Mouse (Mus musculus): ENCODE data around the gene Ctsh. TPM values are rescaled to one million over a fixed set of nuclear protein-coding genes. Genes with fewer than 3 reads are reported as not detected.

Gene Ctsh
- polyA plus RNA-seq, 1 experiment from 2014 or later: 12.4 TPM

DNA sequence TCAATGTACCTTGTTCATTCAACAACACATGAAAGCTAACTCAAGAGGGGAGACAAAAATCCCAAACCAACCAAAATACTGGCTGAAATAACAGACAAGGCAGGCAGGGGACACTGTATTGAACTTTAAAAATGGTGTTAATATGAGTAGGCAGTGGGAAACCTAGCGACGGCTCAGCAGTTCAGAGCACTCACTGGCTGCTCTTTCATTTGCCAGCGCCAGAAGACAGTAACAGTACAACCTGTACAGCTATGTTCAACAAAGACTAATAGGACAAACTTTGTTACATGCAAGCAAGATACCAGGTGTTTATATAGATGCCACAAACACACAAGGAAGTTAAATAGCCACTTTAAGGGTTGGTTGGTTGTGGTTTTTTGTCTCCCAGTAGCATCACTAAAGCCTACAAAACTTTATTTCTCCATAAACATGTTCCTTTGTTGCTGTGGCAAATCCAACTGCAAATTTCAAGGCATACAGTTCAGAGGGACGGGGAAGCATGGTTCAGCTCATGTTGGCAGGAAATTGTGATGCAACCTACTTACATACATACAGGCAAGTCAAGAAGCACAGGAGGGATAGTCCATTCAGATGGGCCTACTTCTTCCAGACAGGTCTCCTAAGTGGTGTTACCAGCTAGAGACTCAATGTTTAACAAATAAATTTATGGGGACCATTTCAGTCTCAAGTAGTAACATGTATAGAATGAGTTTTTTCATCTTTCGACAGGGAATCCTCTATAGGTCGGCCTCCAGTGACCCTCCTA is 35.6 kb downstream of the Ctsh start:
- H3K36me3 ChIP-seq: peaks cover 77% of the 10 kb centered on the region
- WGBS: 93% methylated on average over 6 of the region's 6 CpGs

DNA sequence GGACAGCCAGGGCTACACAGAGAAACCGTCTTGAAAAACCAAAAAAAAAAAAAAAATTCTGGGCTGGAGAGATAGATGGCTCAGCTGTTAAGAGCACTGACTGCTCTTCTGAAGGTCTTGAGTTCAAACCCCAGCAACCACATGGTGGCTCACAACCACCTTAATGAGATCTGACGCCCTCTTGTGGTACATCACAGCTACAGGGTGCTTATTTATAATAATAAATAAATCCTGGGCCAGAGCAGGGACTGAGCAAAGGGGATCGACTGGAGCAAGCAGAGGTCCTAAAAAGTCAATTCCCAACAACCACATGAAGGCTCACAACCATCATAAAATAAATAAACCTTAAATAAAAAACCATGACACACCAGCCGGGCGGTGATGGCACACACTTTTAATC is 45.0 kb downstream of the Ctsh start:
- H3K27me3 ChIP-seq (ENCODE audit: insufficient read depth, poor library complexity, severe bottlenecking): no peaks in the 10 kb centered on the region
- no peak for DNase-seq (ENCODE audit: low spot score)
- no peak overlapping the region for H3K4me3 ChIP-seq
- H3K36me3 ChIP-seq: peaks cover 100% of the 10 kb centered on the region
- no peaks in the 10 kb centered on the region for H3K4me1 ChIP-seq (replicated peaks)
- no peak overlapping the region for H3K27ac ChIP-seq
- no peaks in the 10 kb centered on the region for H3K9me3 ChIP-seq
- WGBS: 90% methylated on average over 5 of the region's 5 CpGs

More for the DNA sequence above, 35.6 kb downstream of the Ctsh start:
- DNase-seq (ENCODE audit: low spot score): no peak
- Histone ChIP-seq H3K27me3 (ENCODE audit: insufficient read depth, poor library complexity, severe bottlenecking) (no peaks in the 10 kb centered on the region), H3K4me1 (replicated peaks) (no peaks in the 10 kb centered on the region), H3K9me3 (peaks cover 3% of the 10 kb centered on the region; the same call in 1 of the 2 replicates), H3K27ac (no peak overlapping the region), H3K4me3 (no peak overlapping the region)

DNA sequence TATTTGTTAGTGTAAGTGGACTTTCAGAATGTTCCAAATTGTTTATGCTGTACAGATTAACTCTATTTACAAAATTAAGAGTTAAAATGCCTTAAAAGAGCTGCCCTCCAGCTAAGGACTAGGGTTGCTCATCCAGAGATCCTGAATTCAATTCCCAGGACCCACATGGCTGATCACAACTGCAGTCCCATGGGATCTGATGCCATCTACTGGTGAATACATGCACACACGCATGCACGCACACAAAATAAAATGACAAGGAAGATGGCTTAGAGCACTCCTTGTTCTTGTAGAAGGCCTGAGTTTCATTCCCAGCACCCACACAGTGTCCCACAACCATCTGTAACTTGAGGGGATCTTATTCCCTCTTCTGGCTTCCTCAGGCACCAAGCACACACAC is 46.8 kb downstream of the Ctsh start:
- H3K36me3 ChIP-seq: peaks cover 100% of the 10 kb centered on the region
- H3K4me3 ChIP-seq: no peak overlapping the region
- no peaks in the 10 kb centered on the region for H3K27me3 ChIP-seq (ENCODE audit: insufficient read depth, poor library complexity, severe bottlenecking)
- H3K9me3 ChIP-seq: no peaks in the 10 kb centered on the region
- WGBS: 72% methylated on average over 2 of the region's 2 CpGs
- H3K4me1 ChIP-seq (replicated peaks): no peaks in the 10 kb centered on the region
- peak; percentile 25 for DNase-seq (ENCODE audit: low spot score)
- no peak overlapping the region for H3K27ac ChIP-seq

DNA sequence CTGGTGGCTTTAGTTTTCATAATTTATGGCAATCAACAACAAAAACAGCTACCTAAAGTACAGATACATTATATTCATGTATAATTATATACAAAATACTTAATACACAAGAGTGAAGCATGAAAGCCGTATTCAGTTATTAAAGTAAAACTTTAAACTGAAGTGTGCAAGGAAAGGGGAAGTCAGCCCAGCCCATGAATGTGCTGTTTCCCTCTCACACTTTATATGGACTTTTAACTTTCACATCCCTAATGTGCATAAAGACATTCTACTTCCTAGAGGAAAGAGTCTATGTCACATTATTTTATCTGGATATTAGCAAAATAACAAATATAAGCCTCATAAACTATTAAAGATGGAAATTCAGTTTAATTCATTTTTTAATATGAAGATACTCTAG is 51.5 kb downstream of the Ctsh start:
- H3K27me3 ChIP-seq (ENCODE audit: insufficient read depth, poor library complexity, severe bottlenecking): no peaks in the 10 kb centered on the region
- H3K9me3 ChIP-seq: no peaks in the 10 kb centered on the region
- no peak for DNase-seq (ENCODE audit: low spot score)
- H3K36me3 ChIP-seq: peaks cover 93% of the 10 kb centered on the region
- WGBS: 96% methylated on average over 1 of the region's 1 CpGs
- H3K4me3 ChIP-seq: no peak overlapping the region
- H3K4me1 ChIP-seq (replicated peaks): no peaks in the 10 kb centered on the region
- H3K27ac ChIP-seq: no peak overlapping the region

DNA sequence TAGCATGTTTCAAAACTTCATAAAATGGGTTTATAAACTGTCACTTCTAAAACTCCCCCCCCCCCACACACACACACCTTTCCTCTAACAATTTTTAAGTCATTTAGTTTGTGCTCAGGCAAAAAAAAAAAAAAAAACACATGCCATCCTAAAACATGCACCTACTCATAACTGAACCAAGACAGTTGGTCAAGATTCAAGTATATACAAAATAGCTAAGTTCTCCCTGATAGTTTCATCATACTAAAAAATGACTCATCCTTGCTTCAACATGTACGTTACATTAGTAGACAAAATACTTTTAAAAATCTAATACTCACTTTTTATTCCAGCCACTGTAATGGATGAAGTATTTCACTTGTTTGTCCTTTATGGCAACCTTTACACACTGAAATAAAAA is 53.0 kb downstream of the Ctsh start:
- Histone ChIP-seq H3K4me3 (no peak overlapping the region), H3K36me3 (peaks cover 79% of the 10 kb centered on the region), H3K27me3 (ENCODE audit: insufficient read depth, poor library complexity, severe bottlenecking) (no peaks in the 10 kb centered on the region), H3K27ac (no peak overlapping the region), H3K9me3 (no peaks in the 10 kb centered on the region), H3K4me1 (replicated peaks) (peaks cover 2% of the 10 kb centered on the region; the same call in 1 of the 2 replicates)
- WGBS: 98% methylated on average over 1 of the region's 1 CpGs
- no peak for DNase-seq (ENCODE audit: low spot score)

DNA sequence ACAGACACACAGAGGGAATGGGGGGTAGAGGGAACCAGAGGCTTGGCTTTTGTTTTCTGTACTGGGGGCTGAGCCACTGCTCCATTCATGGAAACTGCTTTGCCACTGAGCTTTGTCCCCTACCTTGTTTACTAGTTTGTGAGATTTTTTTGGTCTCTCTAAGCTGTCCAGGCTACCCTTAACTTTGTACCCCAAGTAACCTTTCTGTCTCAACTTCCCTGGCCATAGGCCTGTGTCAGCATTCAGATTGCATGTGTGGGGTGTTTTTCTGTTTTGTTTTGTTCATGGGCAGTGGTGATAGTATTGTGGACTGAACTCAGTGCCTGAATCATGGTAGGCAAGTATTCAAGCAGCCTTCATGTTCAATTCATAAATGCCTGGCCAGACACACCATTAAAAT is 54.3 kb downstream of the Ctsh start:
- Histone ChIP-seq H3K9me3 (no peaks in the 10 kb centered on the region), H3K36me3 (peaks cover 65% of the 10 kb centered on the region), H3K27me3 (ENCODE audit: insufficient read depth, poor library complexity, severe bottlenecking) (no peaks in the 10 kb centered on the region), H3K4me1 (replicated peaks) (peaks cover 14% of the 10 kb centered on the region), H3K27ac (no peak overlapping the region), H3K4me3 (no peak overlapping the region)
- no peak for DNase-seq (ENCODE audit: low spot score)

DNA sequence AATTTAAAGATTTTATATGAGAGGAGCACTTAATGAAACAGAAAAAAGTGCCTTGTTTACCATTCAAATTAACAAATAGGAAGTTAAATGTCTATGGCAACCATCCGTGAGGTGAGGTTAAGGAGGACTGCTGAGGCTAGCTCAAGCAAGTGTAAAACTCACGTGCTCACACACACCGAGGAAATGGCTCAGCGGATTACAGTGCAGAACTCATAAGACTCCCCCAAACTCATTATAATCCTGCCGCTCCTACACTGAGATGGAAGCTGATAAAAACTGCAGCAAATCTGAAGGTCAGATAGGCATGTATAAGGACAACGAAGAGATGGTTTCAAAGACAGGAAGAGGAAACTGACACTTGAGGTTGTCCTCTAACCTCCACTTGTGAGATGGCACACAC is 55.4 kb downstream of the Ctsh start:
- no peaks in the 10 kb centered on the region for H3K27me3 ChIP-seq (ENCODE audit: insufficient read depth, poor library complexity, severe bottlenecking)
- H3K36me3 ChIP-seq: peaks cover 54% of the 10 kb centered on the region
- no peaks in the 10 kb centered on the region for H3K9me3 ChIP-seq
- H3K4me1 ChIP-seq (replicated peaks): peaks cover 14% of the 10 kb centered on the region
- WGBS: 90% methylated on average over 6 of the region's 6 CpGs
- DNase-seq (ENCODE audit: low spot score): no peak
- H3K4me3 ChIP-seq: no peak overlapping the region
- H3K27ac ChIP-seq: no peak overlapping the region

DNA sequence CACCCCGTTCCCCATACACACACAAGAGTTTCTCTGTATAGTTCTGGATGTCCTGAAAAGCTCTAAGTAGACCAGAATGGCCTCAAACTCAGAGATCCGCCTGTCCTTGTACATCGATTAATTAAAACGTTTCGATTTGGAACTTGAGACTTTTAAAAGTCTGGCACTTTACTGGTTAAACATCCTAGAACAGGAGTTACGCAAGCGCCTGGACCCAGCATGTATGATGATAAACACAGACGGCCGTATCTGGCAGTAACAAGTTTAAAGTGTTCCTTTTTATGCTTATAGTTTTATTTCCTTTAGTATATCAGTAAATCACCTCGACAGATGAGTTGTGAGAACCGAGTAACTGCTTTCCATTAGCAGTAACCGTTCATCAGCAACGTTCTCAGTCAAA is 59.2 kb downstream of the Ctsh start:
- H3K27me3 ChIP-seq (ENCODE audit: insufficient read depth, poor library complexity, severe bottlenecking): no peaks in the 10 kb centered on the region
- 4% methylated on average over 13 of the region's 13 CpGs for WGBS
- H3K27ac ChIP-seq: peak overlapping the region; percentile 100

DNA sequence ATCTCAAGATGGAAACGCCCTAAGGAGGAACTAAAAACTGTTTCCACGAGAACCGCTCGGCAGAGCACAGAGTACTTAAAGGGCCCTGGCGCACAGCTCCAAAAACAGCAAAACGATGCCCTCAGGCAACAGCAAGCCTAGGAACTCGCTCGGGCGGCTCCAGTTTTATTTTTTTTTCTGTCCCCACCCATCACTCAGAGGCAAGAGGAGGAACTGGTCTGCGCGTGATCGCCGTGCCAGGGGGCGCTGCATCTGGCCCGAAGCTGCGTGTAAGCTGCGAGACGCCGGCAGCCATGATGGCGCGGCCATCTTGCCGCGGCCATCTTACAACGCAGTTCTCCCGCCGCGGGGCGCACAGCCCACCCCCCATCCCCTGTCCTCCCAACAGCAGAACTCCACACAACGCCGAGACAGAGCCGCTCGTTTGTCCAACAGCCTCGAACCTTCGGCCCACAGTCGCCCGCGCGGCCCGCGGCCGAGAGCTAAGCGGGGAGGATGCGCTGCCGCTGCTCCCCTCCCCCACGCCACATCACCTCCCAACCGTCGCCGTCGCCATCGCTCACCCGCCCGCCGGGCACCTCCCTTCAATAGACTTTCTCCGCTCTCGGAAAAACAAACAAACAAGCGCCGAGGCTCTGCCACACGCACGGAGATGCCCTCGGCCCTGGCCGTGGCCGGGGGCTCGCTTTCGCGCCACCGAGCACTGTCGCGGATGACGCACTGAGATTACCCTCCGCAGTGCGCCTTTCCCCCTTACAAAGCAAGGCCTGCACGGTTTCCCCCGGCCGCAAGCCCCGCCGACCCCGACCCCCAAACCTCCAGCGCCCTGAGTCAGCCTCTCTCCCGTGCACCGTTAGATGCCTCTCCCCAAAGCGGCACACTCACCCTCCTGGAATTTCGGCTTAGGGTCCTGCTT is 60.0 kb downstream of the Ctsh start:
- Histone ChIP-seq H3K27me3 (ENCODE audit: insufficient read depth, poor library complexity, severe bottlenecking) (no peaks in the 10 kb centered on the region), H3K36me3 (peaks cover 9% of the 10 kb centered on the region), H3K4me1 (replicated peaks) (peaks cover 20% of the 10 kb centered on the region), H3K4me3 (peak overlapping the region; percentile 96), H3K9me3 (no peaks in the 10 kb centered on the region), H3K27ac (peak overlapping the region; percentile 100)
- under 1% methylated on average over 82 of the region's 82 CpGs for WGBS
- peak; percentile 89 for DNase-seq (ENCODE audit: low spot score)

More for the DNA sequence above, 59.2 kb downstream of the Ctsh start:
- Histone ChIP-seq H3K36me3 (peaks cover 16% of the 10 kb centered on the region), H3K9me3 (no peaks in the 10 kb centered on the region), H3K4me3 (peak overlapping the region; percentile 96), H3K4me1 (replicated peaks) (peaks cover 20% of the 10 kb centered on the region)
- no peak for DNase-seq (ENCODE audit: low spot score)

DNA sequence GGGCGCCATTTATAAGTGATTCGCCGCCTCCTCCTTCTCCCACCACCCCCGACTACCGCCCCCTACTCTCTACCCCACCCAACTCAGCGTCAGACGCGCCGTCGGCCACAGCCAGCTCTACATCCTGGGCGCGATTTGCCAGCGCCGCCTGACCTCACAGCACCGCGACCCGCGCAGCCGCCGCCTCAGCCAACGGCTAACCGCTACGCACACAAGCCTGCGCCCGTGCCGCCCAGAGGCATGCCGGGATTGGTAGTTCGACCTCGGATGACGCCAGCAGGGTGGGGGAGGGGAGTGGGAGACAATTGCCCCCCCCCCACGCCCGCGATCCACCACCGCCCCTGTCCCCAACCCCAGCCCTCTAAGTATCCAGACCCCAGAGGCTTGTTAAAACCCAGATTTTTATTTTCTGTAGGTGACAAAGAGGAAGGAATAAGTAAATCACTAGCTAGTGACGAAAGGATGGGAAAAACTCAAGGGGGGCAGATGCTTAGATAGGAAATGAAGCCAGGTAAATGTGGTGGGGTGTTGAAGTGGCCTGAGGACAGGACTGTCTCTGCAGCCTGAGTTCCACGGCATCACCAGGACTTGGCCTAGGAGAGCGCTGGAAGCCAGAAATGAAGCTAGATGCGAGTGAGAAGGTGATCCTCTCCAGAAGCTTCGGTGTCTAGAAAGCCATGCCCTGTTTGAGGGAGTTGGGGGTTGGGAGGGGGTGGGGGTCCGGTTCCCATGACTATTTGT is 60.8 kb downstream of the Ctsh start, which contains the start of gene Morf4l1:
Gene Morf4l1 (minus strand): TSS at position 208 of the 741 bp plus-strand sequence.
- peak; percentile 98 for DNase-seq (ENCODE audit: low spot score)
- H3K27me3 ChIP-seq (ENCODE audit: insufficient read depth, poor library complexity, severe bottlenecking): no peaks in the 10 kb centered on the region
- H3K27ac ChIP-seq: peak within 1 kb of the TSS; percentile 100
- H3K9me3 ChIP-seq: no peaks in the 10 kb centered on the region
- 2% methylated on average over 40 of the region's 40 CpGs for WGBS
- H3K4me3 ChIP-seq: peak within 1 kb of the TSS; percentile 96
- peaks cover 20% of the 10 kb centered on the region for H3K4me1 ChIP-seq (replicated peaks)
- peaks cover under 1% of the 10 kb centered on the region; the same call in 1 of the 2 replicates for H3K36me3 ChIP-seq

DNA sequence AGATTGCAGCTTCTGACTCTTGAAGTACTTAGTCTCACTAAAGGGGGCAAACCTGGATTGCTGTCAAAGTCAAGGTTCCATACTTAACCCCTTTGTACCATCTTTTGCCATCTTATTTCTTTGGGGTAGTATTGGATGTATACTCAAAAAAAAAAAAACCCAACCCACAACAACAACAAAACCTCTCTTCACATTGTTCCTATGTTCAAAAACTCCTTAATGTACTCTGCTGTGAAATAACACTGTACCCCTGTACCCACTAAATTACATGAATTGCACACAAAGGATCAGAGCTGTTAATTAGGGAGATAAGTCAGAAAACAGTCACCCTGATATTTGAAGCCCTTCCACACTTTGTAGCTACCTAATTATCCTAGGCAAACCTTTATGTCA is 61.4 kb downstream of the Ctsh start:
- no peak for DNase-seq (ENCODE audit: low spot score)
- Histone ChIP-seq H3K27ac (peak overlapping the region; percentile 100), H3K9me3 (no peaks in the 10 kb centered on the region), H3K4me3 (peak overlapping the region; percentile 96), H3K27me3 (ENCODE audit: insufficient read depth, poor library complexity, severe bottlenecking) (no peaks in the 10 kb centered on the region), H3K4me1 (replicated peaks) (peaks cover 20% of the 10 kb centered on the region), H3K36me3 (no peaks in the 10 kb centered on the region)

DNA sequence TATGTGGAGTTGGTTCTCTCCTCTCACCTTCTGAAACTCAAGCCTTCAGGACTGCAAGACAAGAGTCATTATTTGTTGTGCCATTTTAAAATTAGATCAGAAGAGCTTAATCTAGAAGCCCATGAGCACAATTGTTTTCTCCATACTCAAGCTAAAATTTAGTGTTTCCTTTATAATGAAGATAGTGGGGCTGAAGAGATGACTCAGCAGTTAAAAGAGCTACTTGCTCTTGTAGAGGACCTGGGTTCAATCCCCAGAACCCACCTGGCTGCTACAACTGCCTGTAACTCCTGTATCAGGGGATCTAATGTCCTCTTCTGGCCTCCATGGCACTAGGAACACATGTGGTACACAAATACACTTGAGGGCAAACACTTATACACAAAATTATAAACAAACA is 63.3 kb downstream of the Ctsh start:
- no peaks in the 10 kb centered on the region for H3K9me3 ChIP-seq
- H3K36me3 ChIP-seq: no peaks in the 10 kb centered on the region
- H3K27me3 ChIP-seq (ENCODE audit: insufficient read depth, poor library complexity, severe bottlenecking): no peaks in the 10 kb centered on the region
- H3K4me1 ChIP-seq (replicated peaks): peaks cover 15% of the 10 kb centered on the region
- no peak for DNase-seq (ENCODE audit: low spot score)
- H3K27ac ChIP-seq: no peak overlapping the region
- H3K4me3 ChIP-seq: no peak overlapping the region

Data from hindbrain, embryonic 10.5 days (tissue).